Mouse (Mus musculus) small intestine, adult 2 months (tissue): ENCODE data around the gene Tcta.

Source experiments
- CTCF ChIP-seq: fragments of 200-500 bp; IDR thresholded peaks from 2 replicates; pipeline ENCODE4 v1.5.1; 2012; ENCODE audit warnings: low read depth, mild to moderate bottlenecking, control low read depth, inconsistent platforms, low read length, moderate library complexity, mixed read lengths; ENCODE audit not compliant: insufficient replicate concordance, insufficient read length; ENCODE audit errors: extremely low read depth
- POLR2A ChIP-seq: fragments of 200-500 bp; IDR thresholded peaks from 2 replicates; pipeline ENCODE4 v1.6.1; 2012; ENCODE audit warnings: low read depth, mild to moderate bottlenecking, control low read depth, inconsistent platforms, low read length, moderate library complexity

- TF ChIP-seq CTCF = no peak
- peak; percentile 89 for TF ChIP-seq POLR2A
Measured at GRCm38 (mm10) chr9:108347540-108348289, 41.8 kb upstream of the Tcta start, which contains the start of gene Usp4.
